In the genomic region with DNA sequence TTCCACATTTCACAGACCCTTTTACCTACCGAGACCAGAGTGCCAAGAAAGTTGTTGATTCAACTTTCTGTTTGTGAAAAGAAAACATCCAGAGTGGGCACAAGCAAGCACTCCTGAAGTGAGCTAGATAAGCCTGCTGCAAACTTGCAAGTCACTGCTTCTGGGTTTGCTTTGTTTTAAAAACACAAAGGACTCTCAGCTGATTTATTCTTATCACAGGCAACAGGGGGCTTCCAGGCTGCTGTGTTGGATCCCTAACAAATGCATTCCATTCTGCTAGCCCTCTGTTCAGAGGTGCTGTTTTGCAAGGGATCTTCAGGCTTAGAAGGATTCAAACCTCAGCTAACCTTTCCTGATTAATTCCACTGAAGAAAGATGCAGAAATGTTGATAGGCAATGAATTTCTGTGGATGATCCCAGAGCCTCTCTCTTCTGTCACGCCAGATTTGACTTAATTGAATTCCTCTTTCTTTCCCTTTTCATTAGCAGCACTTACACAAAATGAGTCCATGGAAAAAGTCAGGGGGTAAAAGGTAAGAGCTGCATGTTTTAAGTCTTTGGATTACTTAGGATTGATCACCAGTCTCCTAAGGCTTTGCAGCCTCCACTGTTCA, we compare ENCODE assay signal across 12 mouse cellular contexts.
DNase-seq lines count a peak whose midpoint lies in the region; ATAC-seq and TF ChIP-seq lines count a peak whose summit lies in the region.
"Had no signal": no experiment of that assay in that cellular context is flagged by ENCODE, and none has a peak within 500 bp of the region (broad histone marks: within the 10 kb centered on the region; RNA-seq: fewer than 3 reads in every experiment).

No protein-coding gene starts in this region.

- no peak overlapping the region for H3K27ac ChIP-seq in lung, embryonic 14.5 days (ENCODE audit: low read depth)
- no peak overlapping the region for H3K27ac ChIP-seq in liver, embryonic 11.5 days (ENCODE audit: low read depth, low read length)
- H3K27ac ChIP-seq in neural tube, embryonic 15.5 days (replicated peaks) = peak overlapping the region; percentile 28
- H3K27ac ChIP-seq in intestine, embryonic 16.5 days (ENCODE audit: low read length) = no peak overlapping the region
- H3K27ac ChIP-seq: embryonic facial prominence, embryonic 13.5 days had no signal

- H3K4me2 ChIP-seq in lung, embryonic 14.5 days = no peak overlapping the region
- peak overlapping the region; percentile 24 for H3K4me2 ChIP-seq in liver, embryonic 11.5 days
- H3K4me2 ChIP-seq in neural tube, embryonic 15.5 days = no peak overlapping the region
- H3K4me2 ChIP-seq in intestine, embryonic 16.5 days (ENCODE audit: low read depth, low read length) = no peak overlapping the region
- H3K4me2 ChIP-seq: embryonic facial prominence, embryonic 13.5 days had no signal

- H3K9me3 ChIP-seq in lung, embryonic 14.5 days (ENCODE audit: low read depth, low read length) = no peaks in the 10 kb centered on the region
- no peaks in the 10 kb centered on the region for H3K9me3 ChIP-seq in liver, embryonic 11.5 days (ENCODE audit: control insufficient read depth, low read length)
- no peaks in the 10 kb centered on the region for H3K9me3 ChIP-seq in neural tube, embryonic 15.5 days (replicated peaks)
- no peaks in the 10 kb centered on the region for H3K9me3 ChIP-seq in intestine, embryonic 16.5 days (ENCODE audit: control insufficient read depth, low read length)
- H3K9me3 ChIP-seq: embryonic facial prominence, embryonic 13.5 days had no signal

- no peak overlapping the region for H3K9ac ChIP-seq in lung, embryonic 14.5 days
- H3K9ac ChIP-seq in liver, embryonic 11.5 days (ENCODE audit: low read depth, low read length) = no peak overlapping the region
- no peak overlapping the region for H3K9ac ChIP-seq in neural tube, embryonic 15.5 days (replicated peaks)
- H3K9ac ChIP-seq in intestine, embryonic 16.5 days (ENCODE audit: low read depth, low read length) = no peak overlapping the region
- H3K9ac ChIP-seq: embryonic facial prominence, embryonic 13.5 days had no signal

- H3K36me3 ChIP-seq in lung, embryonic 14.5 days (ENCODE audit: insufficient read depth) = no peaks in the 10 kb centered on the region
- no peaks in the 10 kb centered on the region for H3K36me3 ChIP-seq in liver, embryonic 11.5 days (ENCODE audit: control insufficient read depth, insufficient read depth, low read length)
- no peaks in the 10 kb centered on the region for H3K36me3 ChIP-seq in neural tube, embryonic 15.5 days
- H3K36me3 ChIP-seq in intestine, embryonic 16.5 days (ENCODE audit: control insufficient read depth, insufficient read depth, low read length) = no peaks in the 10 kb centered on the region
- H3K36me3 ChIP-seq: embryonic facial prominence, embryonic 13.5 days had no signal

- WGBS in lung, embryonic 14.5 days = 10% methylated on average over 2 of the region's 2 CpGs
- 11% methylated on average over 2 of the region's 2 CpGs for WGBS in liver, embryonic 11.5 days
- 12% methylated on average over 2 of the region's 2 CpGs for WGBS in neural tube, embryonic 15.5 days
- WGBS in intestine, embryonic 16.5 days = 0% methylated on average over 2 of the region's 2 CpGs

- TF ChIP-seq CTCF in lung, embryonic 14.5 days (IDR thresholded peaks at IDR 0.05; ENCODE audit: low read depth) = no peak

- ATAC-seq in lung, embryonic 14.5 days (ENCODE audit: insufficient read depth) = no peak
- peak; percentile 69 for ATAC-seq in liver, embryonic 11.5 days (replicated peaks; ENCODE audit: low FRiP score)
- ATAC-seq in neural tube, embryonic 15.5 days (ENCODE audit: low FRiP score) = peak; percentile 57
- no peak for ATAC-seq in intestine, embryonic 16.5 days

- no peak overlapping the region for H3K4me3 ChIP-seq in lung, embryonic 14.5 days (ENCODE audit: low read depth, low read length)
- no peak overlapping the region for H3K4me3 ChIP-seq in liver, embryonic 11.5 days (ENCODE audit: low read depth, low read length)
- H3K4me3 ChIP-seq in neural tube, embryonic 15.5 days (replicated peaks) = no peak overlapping the region
- H3K4me3 ChIP-seq in intestine, embryonic 16.5 days (ENCODE audit: low read length) = no peak overlapping the region
- H3K4me3 ChIP-seq: embryonic facial prominence, embryonic 13.5 days; myocyte had no signal

- no peaks in the 10 kb centered on the region for H3K27me3 ChIP-seq in lung, embryonic 14.5 days (ENCODE audit: insufficient read depth, low read length)
- no peaks in the 10 kb centered on the region for H3K27me3 ChIP-seq in liver, embryonic 11.5 days (replicated peaks; ENCODE audit: control insufficient read depth, insufficient read depth, low read length)
- H3K27me3 ChIP-seq in neural tube, embryonic 15.5 days (replicated peaks) = no peaks in the 10 kb centered on the region
- H3K27me3 ChIP-seq in intestine, embryonic 16.5 days (replicated peaks; ENCODE audit: control insufficient read depth, insufficient read depth, low read length) = no peaks in the 10 kb centered on the region
- H3K27me3 ChIP-seq: embryonic facial prominence, embryonic 13.5 days had no signal

- no peaks in the 10 kb centered on the region; the same call in 1 of the 2 replicates for H3K4me1 ChIP-seq in lung, embryonic 14.5 days (ENCODE audit: insufficient read depth)
- peaks cover 7% of the 10 kb centered on the region for H3K4me1 ChIP-seq in liver, embryonic 11.5 days (replicated peaks; ENCODE audit: control insufficient read depth, insufficient read depth, low read length)
- H3K4me1 ChIP-seq in neural tube, embryonic 15.5 days = peaks cover 12% of the 10 kb centered on the region
- no peaks in the 10 kb centered on the region for H3K4me1 ChIP-seq in intestine, embryonic 16.5 days (ENCODE audit: control insufficient read depth, insufficient read depth, low read length)

- DNase-seq in lung, embryonic 14.5 days = peak; percentile 14
- DNase-seq in lung, postnatal 25 days (ENCODE audit: low spot score) = no peak
- peak; percentile 31 for DNase-seq in embryo, embryonic 10.5 days (ENCODE audit: low spot score)
- no peak for DNase-seq in liver, embryonic 11.5 days (ENCODE audit: low spot score)
- no peak for DNase-seq in cerebellum, adult 9-10 months
- no peak for DNase-seq in right cerebral cortex, postnatal 14 days
- DNase-seq: kidney, postnatal 25 days; spleen, adult 18-20 months had no signal

Comparison
In these comparisons a context has a peak if more than half of its experiments do, and no peak if none do; other contexts are left out.
1. DNase-seq: peak in lung, embryonic 14.5 days (single experiment) and embryo, embryonic 10.5 days (single experiment); none in lung, postnatal 25 days (single experiment), liver, embryonic 11.5 days (single experiment), cerebellum, adult 9-10 months (single experiment) and right cerebral cortex, postnatal 14 days (single experiment).
2. ATAC-seq: peak in liver, embryonic 11.5 days (single experiment) and neural tube, embryonic 15.5 days (single experiment); none in lung, embryonic 14.5 days (single experiment) and intestine, embryonic 16.5 days (single experiment).